Mouse (Mus musculus) kidney, postnatal 0 days (tissue): Measurements from ENCODE around the gene Lsamp. TPM values are rescaled to one million over a fixed set of nuclear protein-coding genes. Genes with fewer than 3 reads are reported as not detected.
A peak's percentile ranks its signal among the peaks of the same experiment; 100 is the strongest.

ENCODE experiments used
- ATAC-seq: fragments of 200-750 bp; cut with Nextera tagmentation; replicated peaks from 2 replicates; pipeline ENCODE4 v1.8.0; 2017; ENCODE audit warnings: low read depth, moderate number of reproducible peaks, moderate TSS enrichment, moderate library complexity; ENCODE audit not compliant: low FRiP score
- DNase-seq: peaks from one replicate; pipeline ENCODE4 v3.0.0-alpha.2; 2016; ENCODE audit warnings: low spot score
- H3K27ac ChIP-seq: fragments of 300-500 bp; sonication (generic); 2 replicates; pipeline ENCODE4 v1.5.1; 2014; ENCODE audit warnings: mild to moderate bottlenecking
- H3K27me3 ChIP-seq: fragments of 300-500 bp; sonication (generic); 2 replicates; pipeline ENCODE4 v1.6.1; 2014; ENCODE audit warnings: low read length, mixed read lengths; ENCODE audit not compliant: insufficient read depth
- H3K36me3 ChIP-seq: fragments of 300-500 bp; sonication (generic); 2 replicates; pipeline ENCODE4 v1.6.1; 2014; ENCODE audit warnings: low read length, mixed read lengths; ENCODE audit not compliant: insufficient read depth
- H3K4me1 ChIP-seq: fragments of 300-500 bp; sonication (generic); replicated peaks from 2 replicates; pipeline ENCODE4 v1.6.1; 2014; ENCODE audit warnings: antibody characterized with exemption, low read length, mixed read lengths; ENCODE audit not compliant: insufficient read depth
- H3K4me2 ChIP-seq: fragments of 300-500 bp; sonication (generic); 2 replicates; pipeline ENCODE4 v1.6.1; 2014; ENCODE audit warnings: mild to moderate bottlenecking, low read length, moderate library complexity, mixed read lengths
- H3K4me3 ChIP-seq: fragments of 300-500 bp; sonication (generic); replicated peaks from 2 replicates; pipeline ENCODE4 v1.5.1; 2014; ENCODE audit warnings: low read depth, low read length
- H3K9ac ChIP-seq: fragments of 300-500 bp; sonication (generic); 2 replicates; pipeline ENCODE4 v1.6.1; 2014; ENCODE audit warnings: low read depth, low read length
- H3K9me3 ChIP-seq: fragments of 300-500 bp; sonication (generic); replicated peaks from 2 replicates; pipeline ENCODE4 v1.6.1; 2016; ENCODE audit warnings: low read length, inconsistent platforms, mixed read lengths
- CTCF ChIP-seq: IDR thresholded peaks from 2 replicates; pipeline ENCODE4 v1.5.1; 2016; ENCODE audit warnings: antibody characterized with exemption, low read depth, mild to moderate bottlenecking, moderate library complexity
- WGBS: fragments of 180-500 bp; shearing (Covaris S2); extraction: QIAGEN DNeasy Blood & Tissue Kit; methylation state at CpG from one replicate; pipeline ENCODE4 v1.1.7; 2014; 5-methylcytosine and 5-hydroxymethylcytosine counted together
- polyA plus RNA-seq: library from polyadenylated mRNA; unstranded; fragments of >200 nt; fragmentation: Nextera tagmentation; extraction: Ambion mirVana; gene quantifications from 2 replicates; pipeline ENCODE4 v1.2.1, GENCODE M21; 2015

Lsamp gene
- polyA plus RNA-seq, 1 experiment from 2014 or later, result 2.7 TPM

DNA sequence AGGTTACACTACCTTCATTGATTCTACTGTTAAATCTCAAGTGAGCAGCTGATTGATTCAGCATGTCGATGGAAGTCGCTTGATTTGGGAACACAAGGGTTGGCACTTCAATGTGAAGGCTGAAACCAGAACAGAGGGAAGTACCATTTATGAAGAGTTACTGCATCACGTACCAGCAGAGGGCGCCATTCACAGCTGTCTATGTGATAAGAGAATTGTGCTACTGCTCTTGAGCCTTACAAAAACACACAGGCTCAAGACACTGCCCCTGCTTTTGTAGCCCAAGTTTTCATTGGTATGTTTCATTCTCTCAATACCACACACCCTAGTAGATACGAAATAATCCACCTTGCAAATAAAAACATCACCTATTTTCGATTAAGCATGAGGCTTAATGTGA lies 754.9 kb downstream of the Lsamp start:
- Histone ChIP-seq H3K27ac (no peak overlapping the region), H3K27me3 (no peaks in the 10 kb centered on the region), H3K4me2 (no peak overlapping the region), H3K4me1 (no peaks in the 10 kb centered on the region), H3K4me3 (no peak overlapping the region), H3K9me3 (no peaks in the 10 kb centered on the region), H3K9ac (no peak overlapping the region), H3K36me3 (no peaks in the 10 kb centered on the region)
- 39% methylated on average over 6 of the region's 6 CpGs for WGBS
- ATAC-seq (no peak), DNase-seq (peak; percentile 79)
- peak; percentile 78 for TF ChIP-seq CTCF

DNA sequence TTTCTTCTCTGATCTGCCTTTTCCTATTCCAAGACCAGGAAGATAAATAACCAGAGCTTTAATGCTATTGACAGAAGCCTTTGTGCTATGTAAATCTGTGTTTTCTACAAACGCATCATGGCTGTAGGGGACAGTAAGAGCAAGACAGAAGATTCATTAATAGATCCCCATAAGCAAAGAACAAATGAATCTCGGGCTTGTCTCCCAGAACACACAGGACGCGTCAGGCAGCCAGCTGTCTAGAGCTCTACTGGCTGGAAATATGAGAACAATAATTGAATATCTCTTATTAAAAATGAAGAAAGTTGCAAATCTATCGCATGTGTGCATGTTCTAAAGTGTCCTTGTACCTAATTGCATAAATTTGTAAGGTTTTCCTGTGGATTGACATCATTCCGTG lies 755.6 kb downstream of the Lsamp start:
- no peak for TF ChIP-seq CTCF
- Histone ChIP-seq H3K4me1 (no peaks in the 10 kb centered on the region), H3K27ac (no peak overlapping the region), H3K27me3 (no peaks in the 10 kb centered on the region), H3K9me3 (no peaks in the 10 kb centered on the region), H3K9ac (no peak overlapping the region), H3K4me2 (no peak overlapping the region), H3K4me3 (no peak overlapping the region), H3K36me3 (no peaks in the 10 kb centered on the region)
- WGBS, result 88% methylated on average over 6 of the region's 6 CpGs
- no peak for DNase-seq
- ATAC-seq, result no peak

DNA sequence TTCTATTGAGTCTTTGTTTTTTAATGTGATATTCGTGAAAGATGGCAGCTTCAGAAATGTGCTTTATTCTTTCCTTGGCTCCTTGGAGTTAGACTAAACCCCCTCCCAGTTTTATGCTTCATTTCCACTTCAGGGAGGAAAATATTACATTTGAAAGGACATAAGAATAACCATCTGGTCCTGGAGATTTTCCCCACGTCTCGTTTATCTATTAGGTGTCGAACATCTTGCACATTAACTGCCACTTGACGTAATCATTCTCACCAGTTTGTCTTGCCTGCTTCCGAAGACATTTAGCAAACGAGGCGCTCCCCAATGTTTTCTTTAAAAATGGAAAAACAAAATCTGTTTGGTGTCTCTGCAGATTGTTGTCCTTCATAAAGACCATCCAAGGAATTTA lies 756.1 kb downstream of the Lsamp start:
- Histone ChIP-seq H3K4me1 (no peaks in the 10 kb centered on the region), H3K9me3 (no peaks in the 10 kb centered on the region), H3K9ac (no peak overlapping the region), H3K36me3 (no peaks in the 10 kb centered on the region), H3K27ac (no peak overlapping the region), H3K4me2 (no peak overlapping the region), H3K27me3 (no peaks in the 10 kb centered on the region), H3K4me3 (no peak overlapping the region)
- DNase-seq (no peak), ATAC-seq (no peak)
- WGBS, result 76% methylated on average over 8 of the region's 8 CpGs
- no peak for TF ChIP-seq CTCF

DNA sequence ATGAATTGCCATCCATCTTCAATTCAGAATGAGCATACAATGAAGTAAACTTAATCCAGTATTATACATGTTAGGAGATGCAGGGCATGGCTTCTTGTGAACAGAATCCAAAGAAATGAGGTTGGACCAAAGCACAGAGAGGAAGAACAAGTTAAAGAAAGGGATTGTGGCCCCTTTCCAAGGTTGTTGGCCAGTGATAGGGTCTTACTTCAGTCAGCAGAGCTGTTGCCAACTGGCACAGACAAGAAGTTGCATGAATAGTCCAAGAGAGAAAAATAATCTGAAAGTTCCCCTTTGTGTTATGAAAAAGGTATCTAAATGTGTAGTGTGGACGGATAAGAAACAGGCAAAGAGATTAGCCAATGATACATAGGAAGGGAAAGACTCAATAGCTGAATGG lies 843.0 kb downstream of the Lsamp start:
- no peak overlapping the region for H3K9ac ChIP-seq
- no peaks in the 10 kb centered on the region for H3K9me3 ChIP-seq
- H3K27me3 ChIP-seq, result no peaks in the 10 kb centered on the region
- ATAC-seq (no peak), DNase-seq (no peak)
- no peak overlapping the region for H3K4me2 ChIP-seq
- H3K4me3 ChIP-seq, result no peak overlapping the region
- H3K36me3 ChIP-seq, result no peaks in the 10 kb centered on the region
- no peak for TF ChIP-seq CTCF
- WGBS, result 67% methylated on average over 1 of the region's 1 CpGs
- no peaks in the 10 kb centered on the region for H3K4me1 ChIP-seq
- no peak overlapping the region for H3K27ac ChIP-seq

DNA sequence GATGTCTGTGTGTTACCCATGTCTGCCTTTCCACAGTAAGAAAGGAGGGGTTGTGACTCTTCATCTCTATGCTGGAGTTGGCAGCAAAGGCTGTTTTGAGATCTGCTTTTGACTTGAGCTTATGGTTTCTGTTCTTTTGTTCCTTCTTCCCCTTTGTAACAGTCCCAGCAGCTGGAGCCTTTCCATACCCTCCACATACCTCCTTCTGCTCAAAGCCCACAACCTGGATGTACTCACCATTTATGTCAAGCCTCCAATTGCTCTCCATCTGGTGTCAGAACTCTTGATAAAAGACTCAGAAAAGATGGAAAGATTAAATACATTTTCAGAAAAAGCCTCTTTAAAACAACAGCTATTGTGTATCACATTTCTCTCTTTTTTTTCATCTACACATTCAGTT lies 847.4 kb downstream of the Lsamp start:
- H3K27ac ChIP-seq, result no peak overlapping the region
- ATAC-seq, result no peak
- no peak for DNase-seq
- no peak overlapping the region for H3K9ac ChIP-seq
- H3K4me3 ChIP-seq, result no peak overlapping the region
- no peak for TF ChIP-seq CTCF
- no peaks in the 10 kb centered on the region for H3K27me3 ChIP-seq
- no peaks in the 10 kb centered on the region for H3K36me3 ChIP-seq
- no peaks in the 10 kb centered on the region for H3K4me1 ChIP-seq
- H3K4me2 ChIP-seq, result no peak overlapping the region
- no peaks in the 10 kb centered on the region for H3K9me3 ChIP-seq

DNA sequence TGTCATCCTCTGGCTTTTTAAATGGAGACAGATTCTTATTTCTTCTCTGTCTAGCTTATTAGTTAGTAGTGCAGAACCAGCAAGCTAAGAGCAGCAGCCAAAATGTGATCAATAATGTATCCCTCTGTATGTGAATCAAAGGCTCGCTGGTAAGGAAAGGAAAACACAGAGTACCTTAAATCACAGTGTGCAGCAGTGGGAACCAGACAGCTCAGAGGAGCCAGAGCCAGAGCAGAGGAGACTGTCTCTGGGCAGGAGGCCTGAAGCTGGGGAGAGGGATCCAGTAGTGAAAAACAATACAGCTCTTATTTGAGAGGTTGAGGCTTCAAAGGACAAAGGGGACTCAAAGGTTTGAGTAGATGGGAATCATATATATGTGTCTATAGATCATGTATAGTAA lies 857.6 kb downstream of the Lsamp start:
- H3K4me2 ChIP-seq, result no peak overlapping the region
- no peak overlapping the region for H3K4me3 ChIP-seq
- no peak for ATAC-seq
- no peak for TF ChIP-seq CTCF
- 31% methylated on average over 1 of the region's 1 CpGs for WGBS
- no peak for DNase-seq
- no peaks in the 10 kb centered on the region for H3K4me1 ChIP-seq
- no peak overlapping the region for H3K9ac ChIP-seq
- no peaks in the 10 kb centered on the region for H3K36me3 ChIP-seq
- H3K9me3 ChIP-seq, result no peaks in the 10 kb centered on the region
- H3K27ac ChIP-seq, result no peak overlapping the region
- H3K27me3 ChIP-seq, result no peaks in the 10 kb centered on the region

DNA sequence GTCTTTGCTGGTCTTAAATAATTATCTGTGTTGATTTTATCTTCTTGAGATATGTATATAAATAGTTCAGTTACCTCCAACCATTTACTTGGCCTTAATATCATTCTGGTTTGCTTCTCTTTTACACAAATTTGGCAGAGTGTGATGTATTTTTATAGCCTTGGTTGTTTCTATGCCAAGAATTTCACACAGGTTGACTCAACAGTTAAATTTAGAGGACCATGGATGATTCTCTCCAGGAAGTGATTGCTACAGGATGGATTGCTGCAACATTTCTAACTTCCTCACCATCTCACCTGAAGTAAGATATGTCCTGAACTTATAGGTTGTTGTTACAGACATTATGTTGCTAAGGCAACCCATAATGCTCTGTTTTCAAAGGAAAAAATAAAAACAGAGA lies 882.6 kb downstream of the Lsamp start:
- ATAC-seq, result no peak
- Histone ChIP-seq H3K9me3 (no peaks in the 10 kb centered on the region), H3K4me2 (no peak overlapping the region), H3K4me1 (no peaks in the 10 kb centered on the region), H3K36me3 (no peaks in the 10 kb centered on the region), H3K27ac (no peak overlapping the region), H3K27me3 (no peaks in the 10 kb centered on the region), H3K9ac (no peak overlapping the region), H3K4me3 (no peak overlapping the region)
- no peak for DNase-seq
- no peak for TF ChIP-seq CTCF
